Mouse (Mus musculus) cerebellum, postnatal 4 days (tissue): Measurements from ENCODE around the gene Notum.

Experiments
- DNase-seq, 2 experiments: peaks; one replicate each; pipeline ENCODE4 v3.0.0; 2022; ENCODE audit warnings: low spot score in 2 of 2, mixed read lengths in 1 of 2

The Notum gene

GRCm38 (mm10) chr11:120661076-120661460 is at the start of gene Notum:
Gene Notum, minus strand, starts transcription at chr11:120661175.
- no peak for DNase-seq

GRCm38 (mm10) chr11:120710672-120711071 is 49.7 kb upstream of the Notum start:
- DNase-seq, result no peak

- DNase-seq, result no peak
Measured at GRCm38 (mm10) chr11:120709551-120709950, 48.6 kb upstream of the Notum start.

- no peak for DNase-seq
Measured at GRCm38 (mm10) chr11:120707969-120708368, 47.0 kb upstream of the Notum start.

- no peak for DNase-seq
Measured at GRCm38 (mm10) chr11:120707225-120707624, 46.2 kb upstream of the Notum start.

- no peak for DNase-seq
Measured at GRCm38 (mm10) chr11:120706120-120706519, 45.1 kb upstream of the Notum start.

- DNase-seq, result no peak
Measured at GRCm38 (mm10) chr11:120704486-120705325, 43.7 kb upstream of the Notum start.

- no peak for DNase-seq
Measured at GRCm38 (mm10) chr11:120703696-120704454, 42.9 kb upstream of the Notum start.

GRCm38 (mm10) chr11:120697741-120698140 is 36.8 kb upstream of the Notum start:
- DNase-seq, result no peak

GRCm38 (mm10) chr11:120696568-120696967 is 35.6 kb upstream of the Notum start:
- no peak for DNase-seq

GRCm38 (mm10) chr11:120695641-120696040 is 34.7 kb upstream of the Notum start:
- no peak for DNase-seq

- DNase-seq, result peak in 1 of 2 experiments; percentile 32
Measured at GRCm38 (mm10) chr11:120695184-120695583, 34.2 kb upstream of the Notum start.

GRCm38 (mm10) chr11:120693461-120693860 is 32.5 kb upstream of the Notum start:
- no peak for DNase-seq

GRCm38 (mm10) chr11:120692471-120693011 is 31.6 kb upstream of the Notum start:
- DNase-seq, result no peak

- no peak for DNase-seq
Measured at GRCm38 (mm10) chr11:120689365-120689764, 28.4 kb upstream of the Notum start.

GRCm38 (mm10) chr11:120686650-120687272 is 25.8 kb upstream of the Notum start:
- DNase-seq, result no peak

GRCm38 (mm10) chr11:120684660-120685059 is 23.7 kb upstream of the Notum start:
- no peak for DNase-seq

GRCm38 (mm10) chr11:120684086-120684485 is 23.1 kb upstream of the Notum start:
- no peak for DNase-seq

GRCm38 (mm10) chr11:120683536-120683935 is 22.6 kb upstream of the Notum start:
- no peak for DNase-seq

- no peak for DNase-seq
Measured at GRCm38 (mm10) chr11:120682683-120683082, 21.7 kb upstream of the Notum start.

- DNase-seq, result no peak
Measured at GRCm38 (mm10) chr11:120679909-120680308, 18.9 kb upstream of the Notum start.

- DNase-seq, result no peak
Measured at GRCm38 (mm10) chr11:120676951-120677350, 16.0 kb upstream of the Notum start.
